Mouse (Mus musculus): Measurements from ENCODE around the gene Palmd. TPM values are rescaled to one million over a fixed set of nuclear protein-coding genes. Genes with fewer than 3 reads are reported as not detected.

Palmd gene
- polyA plus RNA-seq, 1 experiment from 2014 or later, result 7.7 TPM

- 66% methylated on average over 2 of the region's 2 CpGs for WGBS
- Histone ChIP-seq H3K27me3 (ENCODE audit: control insufficient read depth, insufficient read depth, low read length) (no peaks in the 10 kb centered on the region), H3K4me3 (ENCODE audit: low read depth, low read length) (no peak overlapping the region), H3K36me3 (ENCODE audit: control insufficient read depth, insufficient read depth, low read length) (no peaks in the 10 kb centered on the region), H3K9ac (ENCODE audit: low read depth, low read length) (no peak overlapping the region), H3K4me2 (replicated peaks; ENCODE audit: low read depth, low read length) (no peak overlapping the region), H3K27ac (ENCODE audit: low read depth, low read length) (no peak overlapping the region), H3K9me3 (ENCODE audit: control insufficient read depth, low read length) (no peaks in the 10 kb centered on the region), H3K4me1 (replicated peaks; ENCODE audit: control insufficient read depth, insufficient read depth, low read length) (no peaks in the 10 kb centered on the region)
- no peak for DNase-seq (ENCODE audit: low spot score)
- ATAC-seq (ENCODE audit: low FRiP score), result no peak
Observed at GRCm38 (mm10) chr3:116986451-116986850, 17.7 kb upstream of the Palmd start.

- DNase-seq (ENCODE audit: low spot score), result no peak
Observed at GRCm38 (mm10) chr3:116985741-116986140, 17.0 kb upstream of the Palmd start.

GRCm38 (mm10) chr3:116985042-116985455, 16.3 kb upstream of the Palmd start:
- ATAC-seq (ENCODE audit: low FRiP score), result no peak
- no peak overlapping the region for H3K9ac ChIP-seq (ENCODE audit: low read depth, low read length)

More at GRCm38 (mm10) chr3:116985741-116986140, 17.0 kb upstream of the Palmd start:
- no peak for ATAC-seq (ENCODE audit: low FRiP score)
- Histone ChIP-seq H3K4me2 (replicated peaks; ENCODE audit: low read depth, low read length) (no peak overlapping the region), H3K36me3 (ENCODE audit: control insufficient read depth, insufficient read depth, low read length) (no peaks in the 10 kb centered on the region), H3K27ac (ENCODE audit: low read depth, low read length) (no peak overlapping the region), H3K4me1 (replicated peaks; ENCODE audit: control insufficient read depth, insufficient read depth, low read length) (no peaks in the 10 kb centered on the region), H3K27me3 (ENCODE audit: control insufficient read depth, insufficient read depth, low read length) (no peaks in the 10 kb centered on the region), H3K9me3 (ENCODE audit: control insufficient read depth, low read length) (no peaks in the 10 kb centered on the region), H3K4me3 (ENCODE audit: low read depth, low read length) (no peak overlapping the region), H3K9ac (ENCODE audit: low read depth, low read length) (no peak overlapping the region)
- WGBS, result 85% methylated on average over 1 of the region's 1 CpGs

GRCm38 (mm10) chr3:116981811-116982575, 13.2 kb upstream of the Palmd start:
- Histone ChIP-seq H3K4me3 (ENCODE audit: low read depth, low read length) (no peak overlapping the region), H3K4me2 (replicated peaks; ENCODE audit: low read depth, low read length) (no peak overlapping the region), H3K36me3 (ENCODE audit: control insufficient read depth, insufficient read depth, low read length) (no peaks in the 10 kb centered on the region), H3K27ac (ENCODE audit: low read depth, low read length) (no peak overlapping the region), H3K27me3 (ENCODE audit: control insufficient read depth, insufficient read depth, low read length) (no peaks in the 10 kb centered on the region), H3K4me1 (replicated peaks; ENCODE audit: control insufficient read depth, insufficient read depth, low read length) (no peaks in the 10 kb centered on the region), H3K9ac (ENCODE audit: low read depth, low read length) (no peak overlapping the region), H3K9me3 (ENCODE audit: control insufficient read depth, low read length) (no peaks in the 10 kb centered on the region)
- 83% methylated on average over 9 of the region's 9 CpGs for WGBS
- ATAC-seq (ENCODE audit: low FRiP score) (no peak), DNase-seq (ENCODE audit: low spot score) (no peak)

More at GRCm38 (mm10) chr3:116985042-116985455, 16.3 kb upstream of the Palmd start:
- no peak for DNase-seq (ENCODE audit: low spot score)
- Histone ChIP-seq H3K27me3 (ENCODE audit: control insufficient read depth, insufficient read depth, low read length) (no peaks in the 10 kb centered on the region), H3K36me3 (ENCODE audit: control insufficient read depth, insufficient read depth, low read length) (no peaks in the 10 kb centered on the region), H3K9me3 (ENCODE audit: control insufficient read depth, low read length) (no peaks in the 10 kb centered on the region), H3K4me3 (ENCODE audit: low read depth, low read length) (no peak overlapping the region), H3K4me2 (replicated peaks; ENCODE audit: low read depth, low read length) (no peak overlapping the region), H3K4me1 (replicated peaks; ENCODE audit: control insufficient read depth, insufficient read depth, low read length) (no peaks in the 10 kb centered on the region), H3K27ac (ENCODE audit: low read depth, low read length) (no peak overlapping the region)
- WGBS, result 70% methylated on average over 1 of the region's 1 CpGs

GRCm38 (mm10) chr3:116969786-116970185, 999 bp upstream of the Palmd start:
- Histone ChIP-seq H3K4me3 (ENCODE audit: low read depth, low read length) (no peak overlapping the region), H3K27ac (ENCODE audit: low read depth, low read length) (no peak overlapping the region), H3K4me2 (replicated peaks; ENCODE audit: low read depth, low read length) (no peak overlapping the region), H3K9me3 (ENCODE audit: control insufficient read depth, low read length) (no peaks in the 10 kb centered on the region), H3K9ac (ENCODE audit: low read depth, low read length) (no peak overlapping the region), H3K36me3 (ENCODE audit: control insufficient read depth, insufficient read depth, low read length) (no peaks in the 10 kb centered on the region), H3K27me3 (ENCODE audit: control insufficient read depth, insufficient read depth, low read length) (no peaks in the 10 kb centered on the region), H3K4me1 (replicated peaks; ENCODE audit: control insufficient read depth, insufficient read depth, low read length) (peaks cover 4% of the 10 kb centered on the region; the same call in 1 of the 2 replicates)
- WGBS, result 60% methylated on average over 5 of the region's 5 CpGs
- peak; percentile 20 for DNase-seq (ENCODE audit: low spot score)
- ATAC-seq (ENCODE audit: low FRiP score), result no peak

GRCm38 (mm10) chr3:116969003-116969402, 216 bp upstream of the Palmd start:
- peak overlapping the region; percentile 25 for H3K4me3 ChIP-seq (ENCODE audit: low read depth, low read length)
- H3K9me3 ChIP-seq (ENCODE audit: control insufficient read depth, low read length), result no peaks in the 10 kb centered on the region
- DNase-seq (ENCODE audit: low spot score), result peak; percentile 16
- 0 out of 2 replicates have a peak, but pooled peaks have one; percentile 19 for ATAC-seq (ENCODE audit: low FRiP score)
- H3K4me2 ChIP-seq (replicated peaks; ENCODE audit: low read depth, low read length), result peak overlapping the region; percentile 41
- no peak overlapping the region for H3K27ac ChIP-seq (ENCODE audit: low read depth, low read length)
- no peaks in the 10 kb centered on the region for H3K27me3 ChIP-seq (ENCODE audit: control insufficient read depth, insufficient read depth, low read length)
- WGBS, result 21% methylated on average over 5 of the region's 5 CpGs
- H3K4me1 ChIP-seq (replicated peaks; ENCODE audit: control insufficient read depth, insufficient read depth, low read length), result peaks cover 4% of the 10 kb centered on the region; the same call in 1 of the 2 replicates
- H3K9ac ChIP-seq (ENCODE audit: low read depth, low read length), result no peak overlapping the region
- no peaks in the 10 kb centered on the region for H3K36me3 ChIP-seq (ENCODE audit: control insufficient read depth, insufficient read depth, low read length)

- peaks cover 4% of the 10 kb centered on the region; the same call in 1 of the 2 replicates for H3K4me1 ChIP-seq (replicated peaks; ENCODE audit: control insufficient read depth, insufficient read depth, low read length)
- H3K36me3 ChIP-seq (ENCODE audit: control insufficient read depth, insufficient read depth, low read length), result no peaks in the 10 kb centered on the region
- peak within 1 kb of the TSS; percentile 25 for H3K4me3 ChIP-seq (ENCODE audit: low read depth, low read length)
- WGBS, result 75% methylated on average over 4 of the region's 4 CpGs
- H3K27ac ChIP-seq (ENCODE audit: low read depth, low read length), result no peak within 1 kb of the TSS
- H3K4me2 ChIP-seq (replicated peaks; ENCODE audit: low read depth, low read length), result peak within 1 kb of the TSS; percentile 41
- H3K27me3 ChIP-seq (ENCODE audit: control insufficient read depth, insufficient read depth, low read length), result no peaks in the 10 kb centered on the region
- no peak; the same call in 1 of the 2 replicates for ATAC-seq (ENCODE audit: low FRiP score)
- no peaks in the 10 kb centered on the region for H3K9me3 ChIP-seq (ENCODE audit: control insufficient read depth, low read length)
- peak within 1 kb of the TSS; percentile 38; the same call in 1 of the 2 replicates for H3K9ac ChIP-seq (ENCODE audit: low read depth, low read length)
- no peak for DNase-seq (ENCODE audit: low spot score)
Observed at GRCm38 (mm10) chr3:116967967-116968366, 820 bp downstream of the Palmd start, which contains the start of gene 4930455H04Rik. Gene 4930455H04Rik, plus strand, starts transcription at chr3:116968267.

GRCm38 (mm10) chr3:116967436-116967835, 1.4 kb downstream of the Palmd start:
- DNase-seq (ENCODE audit: low spot score) (no peak), ATAC-seq (ENCODE audit: low FRiP score) (no peak)
- Histone ChIP-seq H3K4me2 (replicated peaks; ENCODE audit: low read depth, low read length) (no peak overlapping the region), H3K27ac (ENCODE audit: low read depth, low read length) (no peak overlapping the region), H3K27me3 (ENCODE audit: control insufficient read depth, insufficient read depth, low read length) (no peaks in the 10 kb centered on the region), H3K4me3 (ENCODE audit: low read depth, low read length) (no peak overlapping the region), H3K4me1 (replicated peaks; ENCODE audit: control insufficient read depth, insufficient read depth, low read length) (peaks cover 4% of the 10 kb centered on the region; the same call in 1 of the 2 replicates), H3K36me3 (ENCODE audit: control insufficient read depth, insufficient read depth, low read length) (no peaks in the 10 kb centered on the region), H3K9me3 (ENCODE audit: control insufficient read depth, low read length) (no peaks in the 10 kb centered on the region), H3K9ac (ENCODE audit: low read depth, low read length) (no peak overlapping the region)
- 90% methylated on average over 6 of the region's 6 CpGs for WGBS

- Histone ChIP-seq H3K9ac (ENCODE audit: low read depth, low read length) (no peak overlapping the region), H3K4me2 (replicated peaks; ENCODE audit: low read depth, low read length) (no peak overlapping the region), H3K4me3 (ENCODE audit: low read depth, low read length) (no peak overlapping the region), H3K4me1 (replicated peaks; ENCODE audit: control insufficient read depth, insufficient read depth, low read length) (peaks cover 4% of the 10 kb centered on the region; the same call in 1 of the 2 replicates), H3K36me3 (ENCODE audit: control insufficient read depth, insufficient read depth, low read length) (no peaks in the 10 kb centered on the region), H3K9me3 (ENCODE audit: control insufficient read depth, low read length) (no peaks in the 10 kb centered on the region), H3K27me3 (ENCODE audit: control insufficient read depth, insufficient read depth, low read length) (no peaks in the 10 kb centered on the region), H3K27ac (ENCODE audit: low read depth, low read length) (no peak overlapping the region)
- WGBS, result 57% methylated on average over 6 of the region's 6 CpGs
- DNase-seq (ENCODE audit: low spot score), result no peak
- ATAC-seq (ENCODE audit: low FRiP score), result no peak
Observed at GRCm38 (mm10) chr3:116966800-116967199, 2.0 kb downstream of the Palmd start.

Measured in hindbrain, embryonic 11.5 days (tissue).